Mouse (Mus musculus) erythroblast, embryonic 14.5 days (primary cell): ENCODE measurements around the gene Acot3.
"Not testable (repeated sequence)": the region's sequence is repeated elsewhere in the genome, so short reads cannot be mapped to it uniquely, and the experiment has no call there.

Experiments used
- GATA1 ChIP-seq: IDR thresholded peaks from 2 replicates; pipeline ENCODE4 v1.6.1; 2012; ENCODE audit warnings: low read length, inconsistent platforms, mixed read lengths
- TAL1 ChIP-seq: IDR thresholded peaks from 3 replicates; pipeline ENCODE4 v1.6.1; 2012; ENCODE audit warnings: low read length, inconsistent platforms, mixed read lengths

DNA sequence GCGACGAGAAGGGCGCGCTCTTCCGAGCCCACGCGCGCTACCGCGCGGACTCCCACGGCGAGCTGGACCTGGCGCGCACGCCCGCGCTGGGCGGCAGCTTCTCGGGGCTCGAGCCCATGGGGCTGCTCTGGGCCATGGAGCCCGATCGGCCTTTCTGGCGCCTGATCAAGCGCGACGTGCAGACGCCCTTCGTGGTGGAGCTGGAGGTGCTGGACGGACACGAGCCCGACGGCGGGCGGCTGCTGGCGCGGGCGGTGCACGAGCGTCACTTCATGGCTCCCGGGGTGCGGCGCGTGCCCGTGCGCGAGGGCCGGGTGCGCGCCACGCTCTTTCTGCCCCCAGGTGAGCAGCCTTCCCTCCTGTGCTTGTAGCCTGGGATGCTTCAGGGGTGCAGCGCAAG, 17.6 kb downstream of the Acot3 start:
- TF ChIP-seq GATA1, TAL1: not testable (repeated sequence)
